Mouse (Mus musculus): ENCODE data around the gene Ereg. TPM values are rescaled to one million over a fixed set of nuclear protein-coding genes. Genes with fewer than 3 reads are reported as not detected.

The Ereg gene
- total and polyA plus RNA-seq, 2 experiments from 2014 or later = not detected

GRCm38 (mm10) chr5:91073626-91074025 is 796 bp upstream of the Ereg start:
- H3K9ac ChIP-seq (replicated peaks; ENCODE audit: low read length, poor library complexity, severe bottlenecking) = no peak overlapping the region
- H3K4me3 ChIP-seq (ENCODE audit: low read depth, low read length) = no peak overlapping the region
- H3K4me2 ChIP-seq (ENCODE audit: low read depth, low read length, poor library complexity, severe bottlenecking) = no peak overlapping the region
- H3K27ac ChIP-seq (ENCODE audit: low read depth, low read length) = no peak overlapping the region
- TF ChIP-seq CTCF (IDR thresholded peaks at IDR 0.05) = no peak
- ATAC-seq (ENCODE audit: low FRiP score) = no peak
- 84% methylated on average over 8 of the region's 8 CpGs for WGBS
- peaks cover 8% of the 10 kb centered on the region; the same call in 1 of the 2 replicates for H3K27me3 ChIP-seq (ENCODE audit: insufficient read depth, low read length)
- H3K36me3 ChIP-seq (ENCODE audit: insufficient read depth, low read length) = no peaks in the 10 kb centered on the region
- DNase-seq (ENCODE audit: low spot score) = no peak
- peaks cover 7% of the 10 kb centered on the region; the same call in 1 of the 2 replicates for H3K4me1 ChIP-seq (ENCODE audit: insufficient read depth, low read length)
- no peaks in the 10 kb centered on the region for H3K9me3 ChIP-seq (ENCODE audit: low read length)

GRCm38 (mm10) chr5:91074026-91074425 is 396 bp upstream of the Ereg start:
- DNase-seq (ENCODE audit: low spot score) (no peak), ATAC-seq (ENCODE audit: low FRiP score) (no peak)
- no peak overlapping the region for H3K27ac ChIP-seq (ENCODE audit: low read depth, low read length)
- H3K4me2 ChIP-seq (ENCODE audit: low read depth, low read length, poor library complexity, severe bottlenecking) = peak overlapping the region; percentile 51
- peak overlapping the region; percentile 29 for H3K4me3 ChIP-seq (ENCODE audit: low read depth, low read length)
- no peak for TF ChIP-seq CTCF (IDR thresholded peaks at IDR 0.05)
- no peaks in the 10 kb centered on the region for H3K36me3 ChIP-seq (ENCODE audit: insufficient read depth, low read length)
- H3K4me1 ChIP-seq (ENCODE audit: insufficient read depth, low read length) = peaks cover 7% of the 10 kb centered on the region; the same call in 1 of the 2 replicates
- no peaks in the 10 kb centered on the region for H3K9me3 ChIP-seq (ENCODE audit: low read length)
- WGBS = 46% methylated on average over 8 of the region's 8 CpGs
- peaks cover 8% of the 10 kb centered on the region; the same call in 1 of the 2 replicates for H3K27me3 ChIP-seq (ENCODE audit: insufficient read depth, low read length)
- H3K9ac ChIP-seq (replicated peaks; ENCODE audit: low read length, poor library complexity, severe bottlenecking) = no peak overlapping the region

GRCm38 (mm10) chr5:91075021-91075420 is 599 bp downstream of the Ereg start:
- Histone ChIP-seq H3K4me2 (ENCODE audit: low read depth, low read length, poor library complexity, severe bottlenecking) (0 out of 2 replicates have a peak overlapping the region, but pooled peaks have one; percentile 51), H3K27ac (ENCODE audit: low read depth, low read length) (no peak overlapping the region), H3K36me3 (ENCODE audit: insufficient read depth, low read length) (no peaks in the 10 kb centered on the region), H3K27me3 (ENCODE audit: insufficient read depth, low read length) (peaks cover 8% of the 10 kb centered on the region; the same call in 1 of the 2 replicates), H3K4me1 (ENCODE audit: insufficient read depth, low read length) (peaks cover 7% of the 10 kb centered on the region; the same call in 1 of the 2 replicates), H3K9ac (replicated peaks; ENCODE audit: low read length, poor library complexity, severe bottlenecking) (no peak overlapping the region), H3K9me3 (ENCODE audit: low read length) (no peaks in the 10 kb centered on the region), H3K4me3 (ENCODE audit: low read depth, low read length) (peak overlapping the region; percentile 29; the same call in 1 of the 2 replicates)
- TF ChIP-seq CTCF (IDR thresholded peaks at IDR 0.05) = no peak
- DNase-seq (ENCODE audit: low spot score) = no peak
- 56% methylated on average over 1 of the region's 1 CpGs for WGBS
- no peak for ATAC-seq (ENCODE audit: low FRiP score)

- H3K9me3 ChIP-seq (ENCODE audit: low read length) = no peaks in the 10 kb centered on the region
- H3K27me3 ChIP-seq (ENCODE audit: insufficient read depth, low read length) = no peaks in the 10 kb centered on the region
- DNase-seq (ENCODE audit: low spot score) (no peak), ATAC-seq (ENCODE audit: low FRiP score) (no peak)
- H3K9ac ChIP-seq (replicated peaks; ENCODE audit: low read length, poor library complexity, severe bottlenecking) = no peak overlapping the region
- WGBS = 85% methylated on average over 5 of the region's 5 CpGs
- no peak overlapping the region for H3K4me2 ChIP-seq (ENCODE audit: low read depth, low read length, poor library complexity, severe bottlenecking)
- H3K4me3 ChIP-seq (ENCODE audit: low read depth, low read length) = no peak overlapping the region
- no peak overlapping the region for H3K27ac ChIP-seq (ENCODE audit: low read depth, low read length)
- no peaks in the 10 kb centered on the region for H3K36me3 ChIP-seq (ENCODE audit: insufficient read depth, low read length)
- TF ChIP-seq CTCF (IDR thresholded peaks at IDR 0.05) = no peak
- no peaks in the 10 kb centered on the region for H3K4me1 ChIP-seq (ENCODE audit: insufficient read depth, low read length)
These were observed 8.6 kb downstream of the Ereg start for GRCm38 (mm10) chr5:91083016-91083415.

DNA sequence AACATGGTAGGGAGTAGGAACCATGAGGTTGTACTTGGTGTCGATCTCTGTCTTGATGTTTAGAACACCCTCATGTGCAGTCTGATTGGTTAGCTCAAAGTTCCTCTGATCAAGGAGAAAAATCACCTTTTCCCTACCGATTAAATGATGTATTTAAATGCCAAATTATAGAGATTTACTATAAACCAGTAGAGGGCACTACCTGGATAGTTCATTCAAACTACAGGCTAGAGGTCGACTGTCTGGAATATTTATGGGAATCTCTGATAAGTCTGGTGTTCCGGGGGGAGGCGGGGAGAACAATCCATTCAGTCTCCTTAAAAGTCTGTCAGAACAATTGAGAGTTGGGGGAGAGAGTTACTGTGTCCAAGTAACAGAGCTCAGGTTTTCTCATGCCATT is 10.9 kb downstream of the Ereg start:
- no peaks in the 10 kb centered on the region for H3K9me3 ChIP-seq (ENCODE audit: low read length)
- no peaks in the 10 kb centered on the region for H3K27me3 ChIP-seq (ENCODE audit: insufficient read depth, low read length)
- no peaks in the 10 kb centered on the region for H3K4me1 ChIP-seq (ENCODE audit: insufficient read depth, low read length)
- no peak overlapping the region for H3K4me3 ChIP-seq (ENCODE audit: low read depth, low read length)
- H3K27ac ChIP-seq (ENCODE audit: low read depth, low read length) = no peak overlapping the region
- ATAC-seq (ENCODE audit: low FRiP score) = no peak
- 80% methylated on average over 5 of the region's 5 CpGs for WGBS
- TF ChIP-seq CTCF (IDR thresholded peaks at IDR 0.05) = no peak
- DNase-seq (ENCODE audit: low spot score) = no peak
- no peak overlapping the region for H3K9ac ChIP-seq (replicated peaks; ENCODE audit: low read length, poor library complexity, severe bottlenecking)
- no peak overlapping the region for H3K4me2 ChIP-seq (ENCODE audit: low read depth, low read length, poor library complexity, severe bottlenecking)
- H3K36me3 ChIP-seq (ENCODE audit: insufficient read depth, low read length) = no peaks in the 10 kb centered on the region

DNA sequence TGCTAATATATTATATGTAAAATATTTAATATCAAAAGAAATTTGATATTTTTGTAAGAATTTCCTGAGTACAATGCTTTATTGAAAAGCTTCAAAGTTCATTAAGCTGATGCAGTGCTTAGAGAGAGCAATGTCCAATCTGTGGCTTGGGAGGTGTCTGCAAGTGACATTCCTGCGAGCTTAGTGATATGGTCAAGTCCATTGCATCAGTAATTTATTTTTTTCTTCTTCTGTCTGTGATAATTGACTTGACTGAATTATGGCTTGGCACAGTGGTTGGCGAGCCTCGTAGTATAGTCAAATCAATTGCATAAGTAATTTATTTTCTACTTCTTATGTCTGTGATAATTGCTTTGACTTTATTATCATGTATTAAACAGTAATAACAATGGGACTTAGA is 15.9 kb downstream of the Ereg start:
- H3K4me3 ChIP-seq (ENCODE audit: low read depth, low read length) = no peak overlapping the region
- no peaks in the 10 kb centered on the region for H3K4me1 ChIP-seq (ENCODE audit: insufficient read depth, low read length)
- no peak overlapping the region for H3K9ac ChIP-seq (replicated peaks; ENCODE audit: low read length, poor library complexity, severe bottlenecking)
- ATAC-seq (ENCODE audit: low FRiP score) = no peak
- no peak overlapping the region for H3K27ac ChIP-seq (ENCODE audit: low read depth, low read length)
- no peaks in the 10 kb centered on the region for H3K36me3 ChIP-seq (ENCODE audit: insufficient read depth, low read length)
- 77% methylated on average over 3 of the region's 3 CpGs for WGBS
- no peak for DNase-seq (ENCODE audit: low spot score)
- no peak overlapping the region for H3K4me2 ChIP-seq (ENCODE audit: low read depth, low read length, poor library complexity, severe bottlenecking)
- no peaks in the 10 kb centered on the region for H3K9me3 ChIP-seq (ENCODE audit: low read length)
- no peaks in the 10 kb centered on the region for H3K27me3 ChIP-seq (ENCODE audit: insufficient read depth, low read length)
- no peak for TF ChIP-seq CTCF (IDR thresholded peaks at IDR 0.05)
